Mouse (Mus musculus): ENCODE data around the gene Gimap1. TPM values are rescaled to one million over a fixed set of nuclear protein-coding genes. Genes with fewer than 3 reads are reported as not detected.

Gene Gimap1
- polyA plus RNA-seq, 1 experiment from 2014 or later, result 5.5 TPM

DNA sequence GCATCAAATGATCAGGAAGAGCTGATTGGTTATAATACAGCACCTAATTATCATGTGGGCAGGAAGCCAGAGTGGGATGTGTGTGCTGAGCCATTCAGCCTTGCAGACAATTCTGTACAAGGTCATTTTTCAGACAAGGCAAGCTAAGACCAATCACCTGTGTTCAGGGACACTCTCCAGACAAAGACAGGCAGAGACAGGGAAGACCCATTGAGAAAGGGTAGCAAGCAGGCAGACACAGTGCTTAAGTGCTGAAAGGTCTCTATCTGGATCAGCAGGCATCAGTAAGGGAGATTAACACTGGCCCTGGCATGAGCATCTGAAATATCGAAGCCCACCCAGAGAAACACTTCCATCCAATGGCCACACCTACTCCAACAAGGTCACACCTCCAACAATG lies 45.6 kb downstream of the Gimap1 start:
- no peaks in the 10 kb centered on the region for H3K36me3 ChIP-seq (ENCODE audit: control insufficient read depth, insufficient read depth)
- no peaks in the 10 kb centered on the region for H3K4me1 ChIP-seq (replicated peaks; ENCODE audit: control insufficient read depth, insufficient read depth, low read length)
- no peak overlapping the region for H3K27ac ChIP-seq (ENCODE audit: low read length)
- WGBS, result 100% methylated on average over 1 of the region's 1 CpGs
- H3K4me3 ChIP-seq (replicated peaks; ENCODE audit: low read length), result no peak overlapping the region
- ATAC-seq, result no peak
- H3K9ac ChIP-seq (replicated peaks; ENCODE audit: low read depth, low read length), result no peak overlapping the region
- no peaks in the 10 kb centered on the region for H3K27me3 ChIP-seq (replicated peaks; ENCODE audit: control insufficient read depth, insufficient read depth, low read length)
- no peak overlapping the region for H3K4me2 ChIP-seq (ENCODE audit: low read length)
- no peaks in the 10 kb centered on the region; the same call in 1 of the 2 replicates for H3K9me3 ChIP-seq (ENCODE audit: control insufficient read depth, low read length)

DNA sequence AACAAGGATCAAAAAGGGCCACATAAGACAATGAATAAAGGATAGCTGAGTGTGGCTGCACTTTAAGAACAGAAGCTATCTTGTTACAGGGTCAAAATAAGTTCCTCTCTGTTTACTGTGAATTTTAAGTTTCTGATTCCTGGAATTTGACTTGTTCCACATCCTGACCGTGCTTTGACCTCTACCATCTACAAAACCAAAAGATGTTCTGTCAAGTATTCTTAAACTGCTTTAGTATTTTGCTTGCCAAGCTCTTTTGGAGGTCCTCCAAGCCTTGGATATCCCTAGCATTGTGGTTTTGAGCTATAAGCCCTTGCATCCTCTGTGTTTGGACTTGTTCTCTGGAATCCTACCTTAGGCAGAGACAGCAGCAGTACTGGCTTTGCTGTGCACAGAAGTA lies 46.3 kb downstream of the Gimap1 start:
- no peaks in the 10 kb centered on the region for H3K27me3 ChIP-seq (replicated peaks; ENCODE audit: control insufficient read depth, insufficient read depth, low read length)
- H3K9ac ChIP-seq (replicated peaks; ENCODE audit: low read depth, low read length), result no peak overlapping the region
- no peak overlapping the region for H3K4me2 ChIP-seq (ENCODE audit: low read length)
- H3K27ac ChIP-seq (ENCODE audit: low read length), result no peak overlapping the region
- H3K4me1 ChIP-seq (replicated peaks; ENCODE audit: control insufficient read depth, insufficient read depth, low read length), result no peaks in the 10 kb centered on the region
- H3K36me3 ChIP-seq (ENCODE audit: control insufficient read depth, insufficient read depth), result no peaks in the 10 kb centered on the region
- no peaks in the 10 kb centered on the region; the same call in 1 of the 2 replicates for H3K9me3 ChIP-seq (ENCODE audit: control insufficient read depth, low read length)
- 79% methylated on average over 1 of the region's 1 CpGs for WGBS
- no peak for ATAC-seq
- H3K4me3 ChIP-seq (replicated peaks; ENCODE audit: low read length), result no peak overlapping the region

DNA sequence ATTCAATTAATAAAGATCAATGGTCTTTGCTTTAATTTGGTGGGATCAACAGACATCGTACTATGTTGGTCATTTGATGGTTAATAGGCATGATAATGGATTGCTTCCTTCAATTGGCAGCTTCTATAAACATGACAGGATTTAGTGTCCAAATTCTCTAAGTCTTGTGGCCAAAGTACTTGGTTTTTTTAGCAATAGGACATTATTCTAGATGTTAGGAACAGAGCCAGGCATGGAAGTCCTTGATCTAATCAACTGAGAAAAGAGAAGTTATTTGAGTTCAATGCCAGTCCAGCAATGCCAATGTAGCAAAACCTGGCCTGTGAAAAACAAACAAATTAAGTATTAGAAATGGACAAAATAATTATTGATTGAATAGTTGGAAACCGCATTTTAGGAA lies 46.7 kb downstream of the Gimap1 start:
- no peak for ATAC-seq
- Histone ChIP-seq H3K27me3 (replicated peaks; ENCODE audit: control insufficient read depth, insufficient read depth, low read length) (no peaks in the 10 kb centered on the region), H3K9me3 (ENCODE audit: control insufficient read depth, low read length) (no peaks in the 10 kb centered on the region; the same call in 1 of the 2 replicates), H3K36me3 (ENCODE audit: control insufficient read depth, insufficient read depth) (no peaks in the 10 kb centered on the region), H3K4me3 (replicated peaks; ENCODE audit: low read length) (no peak overlapping the region), H3K27ac (ENCODE audit: low read length) (no peak overlapping the region), H3K4me2 (ENCODE audit: low read length) (no peak overlapping the region), H3K9ac (replicated peaks; ENCODE audit: low read depth, low read length) (no peak overlapping the region), H3K4me1 (replicated peaks; ENCODE audit: control insufficient read depth, insufficient read depth, low read length) (no peaks in the 10 kb centered on the region)
- WGBS, result 76% methylated on average over 2 of the region's 2 CpGs

DNA sequence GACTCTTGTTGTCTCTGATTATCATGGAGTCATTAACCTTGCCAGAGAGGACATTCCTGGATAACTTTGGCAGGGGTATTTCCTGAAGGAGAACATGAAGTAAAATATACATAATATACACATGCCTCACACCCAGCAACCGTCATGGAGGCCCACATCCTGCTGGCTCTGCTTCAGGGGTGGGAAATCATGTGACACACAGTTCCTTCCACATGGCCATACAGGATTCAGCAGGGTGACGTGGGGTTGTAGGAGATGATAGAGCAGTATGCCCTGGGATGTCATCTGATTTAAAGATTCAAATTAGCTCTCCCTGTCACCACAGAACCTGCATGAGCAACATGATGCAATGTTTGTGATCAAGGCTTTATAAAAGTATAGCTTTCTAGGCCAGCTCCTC lies 49.0 kb downstream of the Gimap1 start:
- ATAC-seq, result no peak
- Histone ChIP-seq H3K36me3 (ENCODE audit: control insufficient read depth, insufficient read depth) (no peaks in the 10 kb centered on the region), H3K27me3 (replicated peaks; ENCODE audit: control insufficient read depth, insufficient read depth, low read length) (no peaks in the 10 kb centered on the region), H3K4me2 (ENCODE audit: low read length) (no peak overlapping the region), H3K9me3 (ENCODE audit: control insufficient read depth, low read length) (no peaks in the 10 kb centered on the region), H3K4me1 (replicated peaks; ENCODE audit: control insufficient read depth, insufficient read depth, low read length) (no peaks in the 10 kb centered on the region), H3K9ac (replicated peaks; ENCODE audit: low read depth, low read length) (no peak overlapping the region), H3K4me3 (replicated peaks; ENCODE audit: low read length) (no peak overlapping the region), H3K27ac (ENCODE audit: low read length) (no peak overlapping the region)
- 84% methylated on average over 2 of the region's 2 CpGs for WGBS

Other genes with a start within 250 kb of the Gimap1 start
- 226 and 248 TPM in 2 replicates for gene Atp6v0e2, start 201.4 kb upstream of the Gimap1 start, polyA plus RNA-seq (2015; fragmentation: Nextera tagmentation; extraction: Ambion mirVana)
- 18.6 and 21.6 TPM in 2 replicates for gene Lrrc61, start 184.3 kb upstream of the Gimap1 start, polyA plus RNA-seq (2015; fragmentation: Nextera tagmentation; extraction: Ambion mirVana)
- gene Rarres2, start 166.3 kb upstream of the Gimap1 start, polyA plus RNA-seq (2015; fragmentation: Nextera tagmentation; extraction: Ambion mirVana), result 3.6 and 4.5 TPM in 2 replicates
- gene Gm45021, start 149.4 kb upstream of the Gimap1 start, polyA plus RNA-seq (2015; fragmentation: Nextera tagmentation; extraction: Ambion mirVana), result not detected in 2 replicates
- 32.9 and 34.4 TPM in 2 replicates for gene Repin1, start 145.2 kb upstream of the Gimap1 start, polyA plus RNA-seq (2015; fragmentation: Nextera tagmentation; extraction: Ambion mirVana)
- not detected in 2 replicates for gene Gm44965, start 145.1 kb upstream of the Gimap1 start, polyA plus RNA-seq (2015; fragmentation: Nextera tagmentation; extraction: Ambion mirVana)
- gene Zfp775, start 137.0 kb upstream of the Gimap1 start, polyA plus RNA-seq (2015; fragmentation: Nextera tagmentation; extraction: Ambion mirVana), result 15.8 and 17.2 TPM in 2 replicates
- 11.7 and 17.5 TPM in 2 replicates for gene AI854703, start 112.3 kb upstream of the Gimap1 start, polyA plus RNA-seq (2015; fragmentation: Nextera tagmentation; extraction: Ambion mirVana)
- gene Gimap8, start 91.8 kb upstream of the Gimap1 start, polyA plus RNA-seq (2015; fragmentation: Nextera tagmentation; extraction: Ambion mirVana), result 0.52 and 0.56 TPM in 2 replicates
- 2.0 and 2.7 TPM in 2 replicates for gene Gimap9, start 62.9 kb upstream of the Gimap1 start, polyA plus RNA-seq (2015; fragmentation: Nextera tagmentation; extraction: Ambion mirVana)
- 1.2 and 1.8 TPM in 2 replicates for gene Gimap4, start 54.5 kb upstream of the Gimap1 start, polyA plus RNA-seq (2015; fragmentation: Nextera tagmentation; extraction: Ambion mirVana)
- 7.8 and 7.9 TPM in 2 replicates for gene Gimap6, start 30.8 kb upstream of the Gimap1 start, polyA plus RNA-seq (2015; fragmentation: Nextera tagmentation; extraction: Ambion mirVana)
- 1.1 TPM in 1 of 2 replicates, not detected in the other for gene Gm28053, start 20.4 kb upstream of the Gimap1 start, polyA plus RNA-seq (2015; fragmentation: Nextera tagmentation; extraction: Ambion mirVana)
- gene Gimap7, start 20.4 kb upstream of the Gimap1 start, polyA plus RNA-seq (2015; fragmentation: Nextera tagmentation; extraction: Ambion mirVana), result not detected in 2 replicates
- 0.77 and 1.4 TPM in 2 replicates for gene Gimap5, start 7.1 kb downstream of the Gimap1 start, polyA plus RNA-seq (2015; fragmentation: Nextera tagmentation; extraction: Ambion mirVana)
- gene Gimap3, start 31.8 kb downstream of the Gimap1 start, polyA plus RNA-seq (2015; fragmentation: Nextera tagmentation; extraction: Ambion mirVana), result not detected in 2 replicates
- 10.2 and 10.5 TPM in 2 replicates for gene Tmem176a, start 101.9 kb downstream of the Gimap1 start, polyA plus RNA-seq (2015; fragmentation: Nextera tagmentation; extraction: Ambion mirVana)
- gene Tmem176b, start 102.4 kb downstream of the Gimap1 start, polyA plus RNA-seq (2015; fragmentation: Nextera tagmentation; extraction: Ambion mirVana), result 73.2 and 80.9 TPM in 2 replicates
- gene Aoc1, start 133.8 kb downstream of the Gimap1 start, polyA plus RNA-seq (2015; fragmentation: Nextera tagmentation; extraction: Ambion mirVana), result not detected in 2 replicates
- not detected in 2 replicates for gene 1600015I10Rik, start 190.8 kb downstream of the Gimap1 start, polyA plus RNA-seq (2015; fragmentation: Nextera tagmentation; extraction: Ambion mirVana)
- gene Doxl2, start 235.9 kb downstream of the Gimap1 start, polyA plus RNA-seq (2015; fragmentation: Nextera tagmentation; extraction: Ambion mirVana), result not detected in 2 replicates
- gene Svs1, start 247.8 kb downstream of the Gimap1 start, polyA plus RNA-seq (2015; fragmentation: Nextera tagmentation; extraction: Ambion mirVana), result not detected in 2 replicates

All from forebrain, embryonic 16.5 days (tissue).